Mouse (Mus musculus) CD4-positive helper T cell, adult 2 months (primary cell): ENCODE results near the gene Lrrc34.

ENCODE experiments used
- DNase-seq: peaks from one replicate; pipeline ENCODE4 v3.0.0-alpha.2; 2012; ENCODE audit warnings: low read depth, missing footprints, low spot score

The Lrrc34 gene

DNA sequence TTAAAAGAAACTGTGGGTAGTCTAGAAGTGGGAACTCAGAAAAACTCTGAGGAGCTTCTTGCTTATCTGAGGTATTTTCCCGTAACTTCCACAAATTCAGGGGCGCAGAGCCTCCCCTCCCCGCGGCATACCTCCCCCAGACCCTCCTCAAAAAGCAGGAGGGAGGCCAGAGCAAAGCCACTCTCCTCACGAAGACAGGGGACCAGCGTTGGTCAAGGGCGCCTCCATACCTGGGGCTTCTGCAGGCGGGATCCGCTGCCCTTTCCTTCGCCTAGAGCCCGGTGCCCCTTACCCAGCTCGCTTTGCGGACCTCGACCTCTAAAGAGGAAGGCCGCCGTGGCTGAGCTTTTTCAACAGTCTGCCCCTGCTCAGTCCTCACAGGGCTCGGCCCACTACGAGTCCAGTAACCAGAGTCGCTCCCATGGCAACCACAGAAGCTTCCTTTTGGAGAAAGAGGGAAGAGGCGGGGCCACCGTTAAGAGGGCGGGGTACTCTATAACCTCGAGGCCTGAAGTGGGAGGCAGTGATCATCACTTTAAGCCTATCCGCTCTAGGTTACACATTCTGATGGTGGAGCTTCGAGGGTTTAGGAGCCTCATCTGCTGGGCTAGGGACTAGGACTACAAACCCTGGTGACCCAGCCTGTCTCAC, at the start of gene Lrrc34:
TSS of gene Lrrc34 (minus strand) at position 430 of the 651 bp plus-strand sequence.
- no peak for DNase-seq

DNA sequence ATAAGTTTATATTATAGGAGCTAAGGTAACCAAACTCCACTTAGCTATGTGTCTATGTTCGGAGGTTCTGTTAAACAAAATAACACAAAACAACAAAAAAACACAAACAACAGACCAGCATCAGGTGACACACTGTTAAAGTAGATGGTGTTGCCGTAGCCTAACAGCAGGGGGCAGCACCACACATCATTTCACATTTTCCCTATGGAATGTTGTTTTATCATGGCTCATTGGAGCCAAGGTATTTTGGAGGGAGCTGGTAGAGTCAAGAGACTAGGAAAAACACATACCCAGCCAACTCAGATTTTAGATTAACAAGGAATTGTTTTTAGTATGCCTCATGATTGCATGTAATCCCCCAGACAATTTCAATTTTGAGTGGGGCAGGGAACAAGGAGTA, 48.7 kb upstream of the Lrrc34 start:
- peak; percentile 5 for DNase-seq

DNA sequence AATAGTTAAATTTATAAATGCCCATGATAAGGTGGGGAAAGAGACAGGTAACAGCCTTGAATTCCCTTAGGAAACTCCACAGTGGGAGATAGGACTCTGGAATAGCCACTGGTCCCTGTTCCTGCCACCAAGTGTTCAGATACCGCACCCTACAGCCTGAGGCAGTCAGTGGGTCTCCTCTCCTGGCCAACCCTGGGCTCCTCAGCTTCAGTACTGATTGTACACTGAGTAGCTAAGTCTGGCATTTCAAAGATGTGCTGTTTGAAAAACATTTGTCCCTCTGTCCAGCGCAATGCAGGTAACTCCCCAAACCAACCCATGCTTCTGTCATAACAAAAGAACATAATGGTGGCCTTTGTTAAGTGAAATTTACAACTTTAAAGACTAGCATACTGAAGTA, 48.0 kb upstream of the Lrrc34 start:
- DNase-seq: no peak

DNA sequence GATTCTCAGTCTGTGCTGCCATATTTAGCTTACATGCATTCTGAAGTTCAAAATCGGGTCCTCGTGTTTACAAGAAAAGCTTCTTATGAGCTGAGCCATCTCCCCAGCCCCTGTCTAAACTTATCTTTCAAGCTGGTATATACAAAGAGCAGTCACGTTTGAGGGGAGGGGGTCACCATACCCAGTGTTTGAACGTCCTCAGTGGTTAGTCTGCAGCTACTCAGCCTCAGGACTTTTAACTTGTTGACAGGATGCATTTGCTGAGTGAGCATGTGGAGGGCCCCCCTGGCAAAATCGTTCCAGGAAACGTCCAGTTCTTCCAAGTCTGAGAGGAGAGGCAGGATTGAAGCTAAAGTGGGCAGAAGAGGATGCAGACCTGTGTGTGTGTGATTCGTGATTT, 43.3 kb upstream of the Lrrc34 start:
- DNase-seq: no peak

DNA sequence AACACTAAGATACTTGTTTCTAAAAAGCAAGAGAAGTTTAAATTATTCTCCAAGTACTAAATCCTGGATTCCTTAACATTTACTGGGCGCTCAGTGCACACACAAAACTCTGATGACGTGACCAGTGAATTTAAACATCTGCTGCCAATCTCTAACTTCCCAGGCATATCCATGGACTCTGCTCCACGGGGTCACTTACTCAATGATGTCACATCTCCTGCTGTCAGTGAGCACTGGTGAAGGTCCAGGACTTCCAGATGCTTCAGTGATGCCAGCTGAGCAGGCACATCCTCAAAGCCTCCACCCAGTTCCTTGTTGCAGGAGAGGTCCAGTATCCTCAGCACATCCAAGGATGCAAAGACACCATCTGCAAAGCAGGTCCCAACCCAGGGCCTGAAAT, 39.5 kb upstream of the Lrrc34 start:
- DNase-seq: no peak

DNA sequence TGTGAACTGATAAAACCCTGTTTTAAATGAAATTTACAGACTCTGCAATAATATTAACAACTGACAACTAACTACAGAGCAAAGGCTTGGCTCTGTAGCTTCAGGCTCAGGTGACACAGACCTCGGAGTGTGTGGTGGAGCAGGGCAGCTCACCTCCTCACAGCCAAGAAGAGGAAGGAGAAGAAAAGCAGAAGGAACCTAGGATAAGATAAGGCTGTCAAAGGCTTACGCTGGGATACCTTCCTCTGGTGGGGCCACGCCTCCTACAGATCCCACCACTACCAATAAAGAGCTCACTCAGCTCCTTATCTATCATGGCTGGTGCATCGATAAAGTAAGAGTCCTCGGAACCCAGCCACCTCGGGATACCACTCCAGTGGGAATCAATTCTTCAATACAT, 35.5 kb upstream of the Lrrc34 start:
- DNase-seq: no peak

DNA sequence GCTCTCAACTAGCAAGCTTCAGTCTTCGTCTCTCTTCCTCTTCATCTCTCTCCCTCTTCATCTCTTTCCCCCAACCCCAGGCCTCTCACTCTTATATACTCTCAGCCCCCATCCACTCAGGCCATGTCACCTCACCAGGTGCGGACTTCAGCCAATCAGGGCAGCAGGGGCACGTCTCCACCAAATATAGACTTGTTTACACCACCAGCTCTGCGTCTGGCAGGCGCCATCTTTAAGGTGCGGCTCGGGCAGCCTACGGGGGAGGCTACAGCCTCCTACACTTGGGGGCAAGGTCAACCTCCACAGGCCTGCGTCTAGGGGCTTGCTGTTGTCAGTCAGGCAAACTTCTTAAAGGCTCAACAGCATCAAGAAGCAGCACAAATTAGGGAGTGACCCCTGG, 10.8 kb upstream of the Lrrc34 start:
- no peak for DNase-seq

DNA sequence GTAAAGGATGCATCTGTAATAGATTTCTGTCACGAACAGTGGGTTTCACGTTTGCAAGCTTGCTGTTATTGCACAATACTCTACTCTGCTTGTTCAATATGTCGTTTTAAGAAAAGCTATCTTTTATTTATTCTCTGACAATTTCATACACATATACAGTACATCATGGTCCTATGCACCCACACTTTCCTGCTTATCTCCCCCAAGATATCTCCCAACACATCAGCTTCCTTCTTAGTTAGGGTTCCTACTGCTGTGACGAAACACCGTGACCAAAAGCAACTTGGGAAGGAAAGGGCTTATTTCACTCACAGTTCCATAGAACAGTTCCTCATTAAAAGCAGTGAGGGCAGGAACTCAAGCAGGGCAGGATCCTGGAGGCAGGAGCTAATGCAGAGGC, 8.3 kb upstream of the Lrrc34 start:
- DNase-seq: no peak

DNA sequence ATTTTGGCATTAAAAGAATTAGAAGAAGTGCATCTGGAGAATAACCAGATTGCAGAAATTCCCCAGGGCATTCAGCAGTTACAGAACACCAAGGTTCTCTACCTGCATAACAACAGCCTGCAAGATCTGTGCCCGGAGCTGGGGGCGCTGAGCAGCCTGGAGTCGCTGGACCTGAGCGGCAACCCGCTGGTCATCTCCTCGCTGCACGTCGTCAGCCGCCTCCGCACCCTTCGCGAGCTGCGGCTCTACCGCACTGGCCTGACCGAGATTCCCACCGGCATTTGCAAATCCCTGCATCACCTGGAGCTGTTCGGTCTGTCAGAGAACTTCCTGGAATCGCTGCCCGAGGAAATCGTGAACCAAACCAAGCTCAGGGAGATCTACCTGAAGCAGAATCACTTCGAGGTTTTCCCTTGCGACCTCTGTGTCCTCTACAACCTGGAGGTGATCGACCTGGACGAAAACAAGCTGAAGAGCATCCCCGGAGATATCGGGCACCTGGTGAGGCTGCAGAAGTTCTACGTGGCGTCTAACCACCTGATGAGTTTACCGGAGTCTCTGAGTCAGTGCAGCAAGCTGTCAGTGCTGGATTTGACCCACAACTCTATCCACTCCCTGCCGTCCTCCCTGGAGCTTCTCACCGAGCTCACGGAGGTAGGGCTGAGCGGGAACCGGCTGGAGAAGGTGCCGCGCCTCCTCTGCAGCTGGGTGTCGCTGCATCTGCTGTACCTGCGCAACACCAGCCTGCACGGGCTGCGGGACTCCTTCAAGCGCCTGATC, 2.6 kb upstream of the Lrrc34 start:
- peak; percentile 14 for DNase-seq

DNA sequence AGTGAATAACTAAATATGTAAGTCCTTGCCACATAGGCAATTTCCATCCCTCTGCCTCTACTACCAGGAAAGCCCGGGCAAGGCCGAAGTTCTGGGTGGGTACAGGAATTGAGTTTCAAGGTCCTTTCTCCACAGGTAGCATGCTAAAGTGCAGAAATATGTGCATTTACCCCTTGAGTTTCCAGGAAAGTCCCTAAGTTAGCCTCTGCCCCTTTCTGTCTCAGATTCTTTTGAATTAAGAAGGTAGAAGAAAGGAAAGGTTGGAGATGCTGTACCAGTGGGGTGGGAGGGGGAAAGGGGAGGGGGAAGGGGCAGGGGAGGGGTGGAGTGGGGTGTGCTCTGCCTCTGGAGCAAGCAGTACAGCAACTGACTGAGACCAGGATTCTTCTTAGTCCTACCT, 797 bp upstream of the Lrrc34 start:
- DNase-seq: no peak

DNA sequence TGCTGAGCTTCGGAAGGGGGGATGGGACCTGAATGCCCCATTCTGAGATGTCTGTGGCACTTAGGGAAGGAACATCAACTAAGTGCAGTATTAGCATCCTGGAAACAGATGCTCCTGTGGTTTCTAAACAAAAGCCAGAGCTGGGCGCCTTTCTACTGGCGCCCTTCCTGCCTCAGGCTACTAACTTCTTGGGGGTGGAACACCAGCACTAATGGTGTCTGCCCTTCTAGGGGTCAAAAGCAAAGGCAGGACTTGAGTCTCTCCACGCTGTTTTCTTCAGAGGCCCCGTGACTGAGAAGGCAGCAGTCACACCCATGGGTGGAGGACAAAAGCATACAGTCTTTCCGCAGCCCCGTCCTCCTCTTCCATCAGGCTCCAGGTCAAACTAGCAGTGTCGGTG, 908 bp downstream of the Lrrc34 start:
- no peak for DNase-seq

DNA sequence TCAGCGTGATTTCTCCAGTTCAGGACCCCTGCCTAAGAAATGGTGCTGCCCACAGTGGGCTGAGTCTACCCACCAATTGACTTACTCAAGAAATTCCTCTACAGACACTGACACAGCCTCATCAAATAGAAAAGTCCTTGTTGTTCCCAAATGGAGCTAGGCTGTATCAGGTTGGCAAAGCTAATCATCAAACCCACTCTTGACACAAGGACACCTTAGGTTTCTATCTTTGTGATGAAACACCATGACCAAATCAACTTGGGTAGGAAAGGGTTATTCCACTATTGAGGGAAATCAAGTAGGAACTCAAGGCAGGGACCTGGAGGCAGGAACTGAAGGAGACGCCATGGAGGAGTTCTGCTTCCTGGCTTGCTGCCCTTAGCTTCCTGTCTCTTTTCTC, 3.5 kb downstream of the Lrrc34 start, which contains the start of gene Lrriq4:
TSS of gene Lrriq4 (plus strand) at position 301 of the 400 bp plus-strand sequence.
- no peak for DNase-seq

DNA sequence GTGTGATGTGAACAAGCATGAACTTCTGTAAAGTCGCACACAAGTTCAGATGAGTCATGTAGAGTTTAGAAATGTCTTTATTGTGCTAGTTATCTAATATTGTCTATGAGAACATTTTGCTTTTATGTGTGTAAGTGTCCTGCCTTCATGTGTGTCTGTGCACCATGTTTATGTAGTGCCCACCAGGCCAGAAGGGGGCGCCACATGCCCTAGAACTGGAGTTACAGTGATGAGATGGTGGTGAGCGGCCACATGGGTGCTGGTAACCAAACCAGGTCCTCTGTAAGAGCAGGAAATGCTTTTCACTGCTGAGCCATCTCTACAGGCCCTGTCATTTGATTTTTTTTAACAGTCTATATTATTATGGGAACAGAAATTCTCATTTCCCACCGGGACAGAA, 12.0 kb downstream of the Lrrc34 start:
- no peak for DNase-seq

DNA sequence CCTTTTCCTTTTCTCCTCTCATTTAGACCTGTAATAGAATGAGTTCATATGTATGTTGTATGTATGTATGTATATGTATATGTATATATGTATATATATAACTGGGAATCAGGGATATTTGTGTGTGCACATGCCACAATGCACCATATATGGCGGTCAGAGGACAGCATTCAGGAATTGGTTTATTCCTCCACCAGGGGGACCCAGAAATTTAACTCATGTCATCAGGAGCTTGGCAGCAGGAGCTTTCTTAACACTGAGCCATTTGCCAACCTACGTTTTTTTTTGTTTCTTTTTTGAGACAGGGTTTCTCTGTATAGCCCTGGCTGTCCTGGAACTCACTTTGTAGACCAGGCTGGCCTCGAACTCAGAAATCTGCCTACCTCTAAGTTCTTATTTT, 14.0 kb downstream of the Lrrc34 start:
- DNase-seq: no peak

DNA sequence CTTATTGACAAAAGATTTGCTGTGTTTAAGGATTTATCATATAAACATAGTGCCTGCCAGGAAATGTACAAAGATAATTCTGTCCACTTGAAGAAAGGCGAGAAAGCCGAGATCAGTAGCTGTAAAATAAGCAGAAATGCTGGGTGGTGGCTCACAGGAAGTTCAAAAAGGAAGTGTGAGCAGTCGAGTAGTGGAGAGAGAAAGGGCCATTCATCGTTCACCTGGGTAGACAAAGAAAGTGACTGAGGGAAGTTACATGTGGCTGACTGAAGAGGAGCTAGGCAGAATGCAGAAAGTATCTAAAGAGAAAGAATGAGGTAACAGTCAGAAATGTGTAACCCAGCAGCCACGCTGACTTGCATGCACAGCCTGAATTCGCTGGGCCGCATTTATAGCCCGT, 27.5 kb downstream of the Lrrc34 start:
- no peak for DNase-seq

DNA sequence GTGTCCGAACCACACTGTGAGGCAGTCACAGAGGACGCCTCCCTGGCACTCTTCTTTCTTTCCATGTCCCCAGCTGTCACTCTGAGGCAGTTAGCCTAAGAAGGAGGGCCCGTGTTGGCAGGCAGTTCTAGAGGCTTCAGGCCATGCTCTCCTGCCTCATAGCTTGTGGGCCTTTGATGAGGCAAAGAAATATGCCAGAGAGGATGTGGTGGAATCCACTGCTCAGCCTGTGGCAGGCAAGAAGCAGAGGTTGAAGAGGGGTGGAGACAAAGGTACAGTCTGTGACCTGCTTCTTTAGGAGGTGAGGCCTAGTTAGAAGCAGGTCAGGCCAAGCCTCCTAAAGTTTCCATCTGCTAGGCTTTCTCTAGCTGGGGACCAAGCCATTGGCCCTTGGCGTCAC, 36.7 kb downstream of the Lrrc34 start:
- peak; percentile 70 for DNase-seq

DNA sequence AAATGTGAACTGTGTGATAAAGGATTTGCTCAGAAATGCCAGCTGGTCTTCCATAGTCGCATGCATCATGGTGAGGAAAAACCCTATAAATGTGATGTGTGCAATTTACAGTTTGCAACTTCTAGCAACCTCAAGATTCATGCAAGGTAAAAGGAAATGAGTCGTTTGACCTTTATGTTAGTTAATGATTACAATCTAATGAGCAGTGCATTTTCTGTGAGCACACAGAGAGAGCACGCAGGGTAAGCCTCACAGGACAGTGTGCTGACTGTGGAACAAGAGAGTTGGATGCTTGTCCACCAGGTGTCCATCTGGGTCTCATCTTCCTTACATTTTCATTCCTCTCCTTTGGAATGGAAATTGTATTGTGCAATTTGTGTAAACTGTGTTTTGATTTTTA, 38.7 kb downstream of the Lrrc34 start:
- no peak for DNase-seq

DNA sequence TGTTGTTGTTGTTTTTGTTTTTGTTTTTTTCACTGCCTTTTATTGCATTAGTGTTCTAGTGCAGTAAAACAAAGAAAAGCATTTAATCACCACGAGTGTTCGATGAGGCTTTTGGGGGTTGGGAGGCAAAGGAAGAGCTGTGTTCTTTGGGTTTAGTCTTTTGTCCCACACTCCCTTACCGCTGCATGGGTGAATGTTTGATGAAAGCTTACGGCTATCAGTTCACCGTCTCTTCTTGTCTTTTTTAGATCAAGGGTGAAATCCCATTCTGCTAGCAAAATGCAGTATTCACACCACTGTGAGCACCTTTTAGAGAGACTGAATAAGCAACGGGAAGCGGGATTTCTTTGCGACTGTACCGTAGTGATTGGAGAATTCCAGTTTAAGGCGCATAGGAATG, 44.4 kb downstream of the Lrrc34 start:
- DNase-seq: no peak

DNA sequence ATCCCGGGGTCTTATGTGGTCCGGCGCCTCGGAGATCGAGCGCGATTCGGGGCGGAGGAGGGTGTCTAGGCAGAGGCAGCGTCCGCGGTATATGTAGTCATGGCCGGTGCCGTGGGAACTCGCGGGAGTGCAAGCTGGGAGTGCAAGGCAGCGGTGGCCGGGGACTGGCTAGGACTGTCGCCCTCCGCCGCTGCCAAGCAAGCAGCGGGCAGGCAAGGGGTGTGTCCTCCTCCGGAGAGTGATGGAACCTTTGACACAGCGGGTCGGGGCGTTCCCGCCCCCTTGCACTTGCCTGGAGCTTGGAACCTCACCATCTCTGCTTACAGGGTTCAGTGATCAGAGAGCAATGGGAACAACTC, 45.0 kb downstream of the Lrrc34 start:
- peak; percentile 88 for DNase-seq

DNA sequence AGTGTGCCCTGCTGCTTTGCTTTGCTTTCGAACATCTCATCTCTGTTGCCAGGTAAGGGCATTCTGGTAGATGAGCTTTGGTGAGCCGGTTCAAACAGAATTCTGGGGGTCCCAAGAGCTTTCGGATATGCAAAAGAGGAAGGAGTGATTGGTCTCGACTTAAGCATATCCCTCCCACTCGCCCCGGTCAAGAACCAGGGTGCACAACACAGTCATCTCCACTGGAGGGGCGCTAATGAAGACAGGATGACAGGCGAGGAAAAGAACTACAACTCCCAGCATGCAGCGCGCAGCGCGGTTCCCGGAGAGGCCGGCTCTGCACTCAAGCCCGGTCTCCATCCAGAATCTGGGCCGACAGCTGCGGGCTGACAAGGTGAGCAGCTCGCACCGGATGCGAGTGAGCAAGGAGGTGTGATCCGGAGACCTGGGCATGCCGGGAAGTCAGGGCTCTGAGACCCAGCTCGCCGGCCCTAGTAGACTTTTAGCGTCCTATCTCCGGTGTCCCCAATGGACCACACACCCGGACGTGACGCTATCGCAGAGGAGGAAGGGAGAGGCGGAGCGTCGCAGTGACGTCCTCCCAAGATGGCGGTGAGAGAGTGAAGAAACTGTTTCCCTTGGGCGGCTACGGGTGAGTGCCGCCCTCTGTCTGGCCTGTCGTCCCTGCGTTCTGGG, 45.5 kb downstream of the Lrrc34 start, which contains the start of gene Mynn:
TSS of gene Mynn (plus strand) at position 1 of the 675 bp plus-strand sequence.
- peak; percentile 97 for DNase-seq

DNA sequence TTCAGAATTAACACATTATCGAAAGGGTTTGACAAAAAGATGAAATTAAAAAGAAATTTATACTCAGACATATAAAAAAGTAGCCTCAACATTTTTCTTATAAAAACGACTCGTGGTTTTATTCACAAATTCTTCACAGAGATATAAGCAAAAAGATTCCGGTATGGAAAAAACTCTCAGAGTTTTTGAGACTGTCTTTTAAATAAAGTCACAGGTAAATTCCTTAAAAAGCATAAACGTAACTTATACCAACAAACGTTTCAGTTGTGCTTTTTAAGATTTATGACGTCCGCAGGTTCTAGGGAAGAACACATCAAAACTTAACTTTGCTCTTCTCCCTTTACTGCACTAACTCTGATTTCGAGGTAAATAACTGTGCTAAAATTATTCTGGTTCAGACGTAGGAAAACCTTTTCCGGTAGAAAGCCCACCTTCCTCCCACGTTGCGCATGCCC, 46.0 kb downstream of the Lrrc34 start:
- DNase-seq: no peak

DNA sequence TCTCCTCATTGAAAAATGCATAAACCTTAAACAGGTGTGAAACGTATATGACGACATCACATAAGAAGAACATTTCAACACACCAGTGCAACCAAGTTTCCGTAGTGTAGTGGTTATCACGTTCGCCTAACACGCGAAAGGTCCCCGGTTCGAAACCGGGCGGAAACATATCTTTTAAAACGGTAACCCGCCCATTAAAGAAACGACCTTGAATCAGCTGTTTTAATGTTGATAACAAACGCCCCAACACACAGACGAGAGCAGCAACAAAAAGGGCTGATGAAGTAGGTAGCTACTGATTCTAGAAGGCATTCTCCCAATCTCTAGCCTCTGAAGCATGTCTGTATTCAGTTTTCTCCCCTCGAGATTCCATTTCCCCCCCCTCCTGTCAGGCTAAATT, 46.5 kb downstream of the Lrrc34 start:
- peak; percentile 94 for DNase-seq

DNA sequence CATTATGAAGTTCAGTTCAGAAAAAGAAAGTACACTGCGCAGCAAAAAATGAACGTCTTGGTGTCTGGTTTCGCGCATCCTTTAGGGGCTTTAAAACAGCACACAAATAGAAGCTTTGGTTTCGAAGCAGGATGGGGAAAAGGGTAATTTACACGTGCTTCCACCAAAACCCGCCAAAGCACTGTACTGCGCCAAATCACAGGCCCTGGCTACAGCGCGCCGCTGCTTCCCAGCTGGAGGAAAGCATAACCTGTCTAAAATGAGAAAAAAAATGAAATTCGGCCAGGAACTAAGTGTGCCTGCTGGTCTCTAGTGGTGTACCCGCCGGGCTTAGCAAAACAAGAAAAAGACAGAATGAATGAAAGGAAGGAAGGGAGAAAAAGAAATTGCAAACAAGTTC, 47.0 kb downstream of the Lrrc34 start:
- peak; percentile 70 for DNase-seq
